Mouse (Mus musculus): ENCODE measurements at regions not wholly inside any gene's neighbourhood (a gene's known extent, or its start where the extent isn't known, plus 50 kb on each side); places are given as distances from the start of the nearest gene placed in this dataset.

DNA sequence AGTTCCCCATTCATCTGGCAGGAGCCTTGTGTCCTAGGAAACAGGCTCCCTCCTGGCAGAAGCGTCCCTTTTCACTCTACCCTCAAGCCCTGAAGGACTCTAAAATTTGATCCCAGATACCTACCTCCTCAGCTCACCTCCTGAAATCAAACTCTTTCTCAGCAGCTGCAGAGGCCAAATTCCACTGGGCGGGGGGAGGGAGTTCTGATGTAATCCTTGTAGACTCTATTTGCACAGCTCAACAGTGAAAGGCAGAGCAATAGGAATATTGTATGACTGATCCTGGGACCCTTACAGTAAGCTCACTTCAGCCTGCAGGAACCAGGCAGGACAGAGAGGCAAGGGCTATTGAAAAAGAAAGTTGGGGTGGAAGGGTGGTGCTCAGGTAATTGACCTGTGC is 346.3 kb downstream of the Irx1 start:
- TF ChIP-seq POLR2A (IDR thresholded peaks at IDR 0.05; ENCODE audit: low read depth, low read length) (no peak), CTCF (IDR thresholded peaks at IDR 0.05; ENCODE audit: extremely low read depth, insufficient read depth, insufficient read length, insufficient replicate concordance) (no peak)

All from spleen, adult 2 months (tissue).